Mouse (Mus musculus) neural tube, embryonic 14.5 days (tissue): ENCODE results near the gene Ceacam15. TPM values are rescaled to one million over a fixed set of nuclear protein-coding genes. Genes with fewer than 3 reads are reported as not detected.

Source experiments
- polyA plus RNA-seq: library from polyadenylated mRNA; unstranded; fragments of >200 nt; fragmentation: Nextera tagmentation; extraction: Ambion mirVana; gene quantifications from 2 replicates; pipeline ENCODE4 v1.2.1, GENCODE M21; 2014

Ceacam15 gene
- polyA plus RNA-seq, 1 experiment from 2014 or later: not detected

Other genes with a start within 250 kb of the Ceacam15 start
- gene Tmem160, start 222.9 kb downstream of the Ceacam15 start, polyA plus RNA-seq: 62.7 and 70.4 TPM in 2 replicates
- gene Npas1, start 198.0 kb downstream of the Ceacam15 start, polyA plus RNA-seq: 1.8 and 2.0 TPM in 2 replicates
- 35.2 and 37.4 TPM in 2 replicates for gene Arhgap35, start 60.7 kb downstream of the Ceacam15 start, polyA plus RNA-seq
- 0.26 and 0.33 TPM in 2 replicates for gene Ceacam9, start 46.2 kb upstream of the Ceacam15 start, polyA plus RNA-seq
- gene Ap2s1, start 62.7 kb upstream of the Ceacam15 start, polyA plus RNA-seq: 404 and 458 TPM in 2 replicates
- gene Slc1a5, start 105.6 kb upstream of the Ceacam15 start, polyA plus RNA-seq: 4.5 and 4.6 TPM in 2 replicates
- 191 and 199 TPM in 2 replicates for gene Strn4, start 140.2 kb upstream of the Ceacam15 start, polyA plus RNA-seq
- 44.5 and 51.5 TPM in 2 replicates for gene Fkrp, start 141.0 kb upstream of the Ceacam15 start, polyA plus RNA-seq
- gene Prkd2, start 167.2 kb upstream of the Ceacam15 start, polyA plus RNA-seq: 4.5 and 7.4 TPM in 2 replicates
- gene Dact3, start 199.6 kb upstream of the Ceacam15 start, polyA plus RNA-seq: 5.8 and 6.1 TPM in 2 replicates
- gene Gng8, start 216.1 kb upstream of the Ceacam15 start, polyA plus RNA-seq: 0.39 and 9.8 TPM in 2 replicates
- 1.2 TPM in 1 of 2 replicates, not detected in the other for gene Ptgir, start 230.8 kb upstream of the Ceacam15 start, polyA plus RNA-seq
- gene Calm3, start 248.4 kb upstream of the Ceacam15 start, polyA plus RNA-seq: 412 and 503 TPM in 2 replicates